Mouse (Mus musculus) olfactory bulb, adult 2 months (tissue): ENCODE data around the gene Dapk1.

Source experiments
- CTCF ChIP-seq: fragments of 200-500 bp; IDR thresholded peaks from 2 replicates; pipeline ENCODE4 v1.5.1; 2012; ENCODE audit warnings: low read depth, mild to moderate bottlenecking, low read length, moderate library complexity; ENCODE audit not compliant: insufficient read depth
- POLR2A ChIP-seq: fragments of 200-500 bp; IDR thresholded peaks from 2 replicates; pipeline ENCODE4 v1.6.1; 2012; ENCODE audit warnings: mild to moderate bottlenecking, low read depth, low read length, moderate library complexity; ENCODE audit not compliant: insufficient read depth

GRCm38 (mm10) chr13:60684806-60685205 lies 83.1 kb downstream of the Dapk1 start:
- TF ChIP-seq CTCF: no peak
- TF ChIP-seq POLR2A: no peak
